Mouse (Mus musculus): ENCODE measurements around the gene Dmtf1.

Dmtf1 gene

GRCm38 (mm10) chr5:9107296-9108089 lies 54.1 kb downstream of the Dmtf1 start:
- no peak for DNase-seq (ENCODE audit: low read depth)

GRCm38 (mm10) chr5:9106806-9107205 lies 54.8 kb downstream of the Dmtf1 start:
- DNase-seq (ENCODE audit: low read depth) = no peak

DNA sequence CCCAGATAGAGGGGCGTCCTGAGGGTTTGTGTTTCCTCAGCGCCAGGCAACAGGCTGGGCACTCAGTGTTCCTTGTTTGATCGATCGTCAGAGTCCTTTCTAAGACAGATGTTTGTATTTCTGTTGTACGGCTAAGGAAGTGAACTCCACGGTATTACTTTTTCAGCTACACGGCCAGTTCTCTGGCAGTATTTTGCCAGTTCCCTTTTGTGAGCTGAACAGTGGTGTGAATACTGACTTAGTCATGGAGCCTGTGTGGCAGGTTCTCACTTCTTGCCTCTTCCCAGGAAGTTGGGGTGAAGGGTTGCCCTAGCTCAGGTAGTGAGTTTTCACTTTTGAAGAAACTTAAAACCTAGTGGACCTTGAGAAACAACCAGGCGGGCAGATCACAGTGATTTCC lies 57.6 kb downstream of the Dmtf1 start:
- DNase-seq (ENCODE audit: low read depth) = no peak

DNA sequence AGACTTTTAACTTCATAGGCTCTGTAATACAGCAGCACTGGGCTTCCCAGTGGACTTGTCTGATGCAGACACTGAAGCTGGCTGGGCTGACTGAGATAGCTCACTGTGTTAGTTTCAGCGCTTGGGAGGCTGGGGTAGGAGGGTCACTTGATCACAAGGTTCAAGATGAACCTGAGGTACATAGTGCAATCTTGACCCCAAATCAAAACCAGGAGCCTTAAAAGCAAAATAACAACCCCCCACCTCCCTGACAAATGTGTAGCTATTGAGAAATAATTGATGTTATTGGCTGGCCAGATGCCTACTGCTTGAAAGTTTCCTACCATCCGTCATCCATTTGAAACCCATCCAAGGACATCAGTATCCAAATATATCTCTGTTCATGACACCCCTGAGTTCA lies 58.9 kb downstream of the Dmtf1 start:
- DNase-seq (ENCODE audit: low read depth) = no peak

GRCm38 (mm10) chr5:9100849-9101801 lies 60.5 kb downstream of the Dmtf1 start:
- peak; percentile 36 for DNase-seq (ENCODE audit: low read depth)

- peak; percentile 53 for DNase-seq (ENCODE audit: low read depth)
Measured at GRCm38 (mm10) chr5:9100207-9100848, 61.2 kb downstream of the Dmtf1 start, which contains the start of gene Tmem243. Gene Tmem243, plus strand, starts transcription at chr5:9100668.

DNA sequence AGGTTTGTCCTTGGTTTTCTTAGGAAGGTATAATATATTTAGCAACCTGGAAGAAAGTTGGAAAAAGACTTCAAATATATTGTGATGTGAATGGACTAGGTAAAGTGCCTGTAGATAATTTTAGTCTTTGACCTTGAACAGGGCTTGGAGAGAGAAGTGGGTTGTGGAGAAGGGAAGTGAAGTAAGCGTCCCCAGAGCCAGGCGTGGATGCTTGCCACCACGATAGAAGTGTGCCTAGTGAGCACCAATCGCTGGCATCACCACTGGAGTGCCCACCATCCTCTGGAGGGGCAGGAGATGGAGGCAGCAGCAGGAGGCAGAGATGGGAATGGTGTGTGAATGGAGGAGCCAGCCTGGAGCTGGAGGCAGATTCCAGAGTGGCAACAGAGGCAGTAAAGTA lies 68.1 kb downstream of the Dmtf1 start:
- DNase-seq (ENCODE audit: low read depth) = no peak

DNA sequence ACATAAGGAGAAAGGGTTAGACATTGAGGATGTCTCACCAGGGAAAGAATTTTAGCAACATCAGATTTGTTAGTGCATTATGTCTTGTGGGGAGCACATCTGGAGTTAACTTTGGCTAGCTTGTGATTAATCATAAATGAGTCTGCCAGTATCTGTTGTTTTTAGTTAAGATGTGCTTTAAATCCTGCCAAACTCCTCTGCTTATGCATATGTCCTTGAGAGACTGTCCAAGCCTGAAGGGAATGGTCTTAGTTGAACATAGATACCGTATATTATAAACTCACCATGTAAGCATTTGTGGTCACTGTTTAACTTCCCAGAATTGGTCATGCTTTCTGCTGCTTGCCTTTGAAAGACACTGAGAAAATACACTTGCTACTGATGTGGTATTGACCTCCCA lies 68.9 kb downstream of the Dmtf1 start:
- no peak for DNase-seq (ENCODE audit: low read depth)

DNA sequence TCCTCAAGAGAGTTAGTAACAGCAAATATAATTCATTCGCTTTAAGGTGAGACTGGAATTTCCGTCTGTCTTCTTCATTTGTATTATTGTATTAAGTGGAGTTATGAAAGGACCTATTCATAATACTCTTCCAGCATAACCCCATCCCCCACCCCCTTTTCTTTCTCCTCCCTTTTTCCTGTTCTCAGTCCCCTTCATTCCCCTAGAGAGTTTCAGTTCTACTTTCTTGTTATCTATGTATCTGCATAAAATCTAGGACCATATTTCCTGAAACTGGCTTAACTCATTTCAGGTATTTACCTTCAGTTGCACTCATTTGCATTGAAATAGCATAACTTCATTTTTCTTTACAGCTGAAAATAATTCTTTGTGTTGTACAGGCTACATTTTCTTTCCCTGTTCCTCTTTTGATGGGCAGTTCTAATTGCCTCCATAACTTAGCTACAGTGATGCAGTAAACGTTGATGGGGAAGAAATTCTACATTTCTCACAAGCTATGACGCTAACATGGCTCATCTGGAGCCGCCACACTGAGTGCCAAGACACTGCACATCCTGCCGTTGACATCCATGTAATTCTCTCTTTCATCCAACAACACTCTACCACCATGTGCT lies 71.0 kb downstream of the Dmtf1 start:
- no peak for DNase-seq (ENCODE audit: low read depth)

- DNase-seq (ENCODE audit: low read depth) = no peak
Measured at GRCm38 (mm10) chr5:9086924-9087719, 74.5 kb downstream of the Dmtf1 start.

GRCm38 (mm10) chr5:9079773-9080501 lies 81.6 kb downstream of the Dmtf1 start:
- DNase-seq (ENCODE audit: low read depth) = no peak

GRCm38 (mm10) chr5:9073177-9073854 lies 88.3 kb downstream of the Dmtf1 start:
- no peak for DNase-seq (ENCODE audit: low read depth)

DNA sequence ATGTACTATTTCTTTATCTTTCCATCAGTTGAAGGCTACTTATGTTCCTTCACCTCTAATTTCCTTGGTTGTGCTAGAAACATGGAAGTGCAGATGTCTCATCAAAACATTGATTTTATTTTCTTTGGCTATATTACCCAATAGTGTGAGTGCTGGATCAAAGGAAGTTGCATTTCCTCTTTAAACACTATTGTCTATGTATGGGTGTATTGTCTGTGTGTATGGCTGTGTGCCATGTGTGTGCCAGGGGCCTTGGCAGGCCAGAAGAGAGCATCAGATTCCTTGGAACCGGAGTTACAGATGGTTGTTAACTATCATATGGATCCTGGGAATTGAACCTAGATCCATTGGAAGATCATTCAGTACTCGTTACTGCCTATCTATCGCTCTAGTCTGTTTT lies 90.2 kb downstream of the Dmtf1 start:
- DNase-seq (ENCODE audit: low read depth) = no peak

- no peak for DNase-seq (ENCODE audit: low read depth)
Measured at GRCm38 (mm10) chr5:9069599-9070209, 91.9 kb downstream of the Dmtf1 start.

- DNase-seq (ENCODE audit: low read depth) = no peak
Measured at GRCm38 (mm10) chr5:9068886-9069285, 92.7 kb downstream of the Dmtf1 start.
